Mouse (Mus musculus) CH12.LX (cell line): Measurements from ENCODE around the gene Mlxipl.

Experiments
- BHLHE40 ChIP-seq: IDR thresholded peaks from 2 replicates; pipeline ENCODE4 v1.6.1; 2011; ENCODE audit warnings: mild to moderate bottlenecking, low read depth, low read length, improper control_type of control experiment
- CHD2 ChIP-seq: IDR thresholded peaks from 2 replicates; pipeline ENCODE4 v1.6.1; 2011; ENCODE audit warnings: low read length, improper control_type of control experiment
- CTCF ChIP-seq, 2 experiments: IDR thresholded peaks in 1 of 2; conservative IDR thresholded peaks in 1 of 2; 2 replicates each; pipeline ENCODE4 v1.5.1; 2011 to 2012; ENCODE audit warnings: low read depth in 2 of 2, low read length in 2 of 2, improper control_type of control experiment in 1 of 2, inconsistent platforms in 1 of 2, mild to moderate bottlenecking in 1 of 2, moderate library complexity in 1 of 2
- ELF1 ChIP-seq: IDR thresholded peaks from 2 replicates; pipeline ENCODE4 v1.6.1; 2014; ENCODE audit warnings: low read depth, mild to moderate bottlenecking, inconsistent platforms, low read length, improper control_type of control experiment
- EP300 ChIP-seq: IDR thresholded peaks from 2 replicates; pipeline ENCODE4 v1.6.1; 2011; ENCODE audit warnings: low read length, improper control_type of control experiment
- GABPA ChIP-seq: IDR thresholded peaks from 2 replicates; pipeline ENCODE4 v1.6.1; 2012; ENCODE audit warnings: low read depth, low read length, improper control_type of control experiment, inconsistent platforms; ENCODE audit not compliant: insufficient replicate concordance
- IRF4 ChIP-seq: IDR thresholded peaks from 2 replicates; pipeline ENCODE4 v1.6.1; 2014; ENCODE audit warnings: low read depth, mild to moderate bottlenecking, inconsistent platforms, low read length, improper control_type of control experiment
- JUN ChIP-seq: IDR thresholded peaks from 2 replicates; pipeline ENCODE4 v1.6.1; 2011; ENCODE audit warnings: low read depth, mild to moderate bottlenecking, low read length, improper control_type of control experiment, moderate library complexity; ENCODE audit not compliant: insufficient read depth
- JUND ChIP-seq: conservative IDR thresholded peaks from 2 replicates; pipeline ENCODE4 v1.6.1; 2011; ENCODE audit warnings: low read depth, low read length, improper control_type of control experiment
- NELFE ChIP-seq: IDR thresholded peaks from 2 replicates; pipeline ENCODE4 v1.6.1; 2011; ENCODE audit warnings: low read depth, low read length, improper control_type of control experiment
- POLR2A ChIP-seq: IDR thresholded peaks from 2 replicates; pipeline ENCODE4 v1.6.1; 2011; ENCODE audit warnings: low read depth, mild to moderate bottlenecking, improper control_type of control experiment, low read length
- POLR2AphosphoS2 ChIP-seq: IDR thresholded peaks from 2 replicates; pipeline ENCODE4 v1.6.1; 2011; ENCODE audit warnings: low read depth, low read length, improper control_type of control experiment

DNA sequence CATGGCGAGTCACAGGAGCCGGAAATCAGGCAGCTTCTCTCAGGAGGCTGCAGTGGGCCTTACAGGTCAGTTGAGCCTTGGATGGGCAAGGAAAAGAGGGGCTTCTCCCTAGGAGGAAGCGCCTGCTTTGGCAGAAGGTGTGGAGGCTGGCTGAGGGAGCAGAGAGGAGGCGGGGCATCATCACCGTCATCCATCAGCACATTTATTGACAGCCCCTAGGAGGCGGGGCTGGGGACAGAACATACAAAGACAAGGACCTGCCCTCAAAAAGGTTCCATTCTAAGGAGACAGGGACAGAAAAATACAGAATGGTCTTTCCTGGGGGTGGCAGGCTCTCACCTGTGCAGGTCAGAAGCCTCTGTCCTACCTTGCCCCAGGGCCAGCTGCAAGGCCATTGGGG lies 17.0 kb upstream of the Mlxipl start:
- TF ChIP-seq POLR2A: no peak
- TF ChIP-seq CTCF (conservative IDR thresholded peaks at IDR 0.05 in 1 of 2, IDR thresholded peaks at IDR 0.05 in 1 of 2; ENCODE audit: low read depth in 2 of 2, low read length in 2 of 2): no peak
- no peak for TF ChIP-seq IRF4
- TF ChIP-seq EP300: no peak
- TF ChIP-seq ELF1: no peak
- TF ChIP-seq CHD2: no peak
- TF ChIP-seq NELFE: no peak
- TF ChIP-seq POLR2AphosphoS2: no peak
- no peak for TF ChIP-seq BHLHE40
- no peak for TF ChIP-seq GABPA
- TF ChIP-seq JUN: no peak
- TF ChIP-seq JUND: no peak
